Mouse (Mus musculus) lung, adult 18-20 months (tissue): Measurements from ENCODE around the gene Npw.

Source experiments
- DNase-seq, 2 experiments: peaks; one replicate each; pipeline ENCODE4 v3.0.0; 2022; ENCODE audit warnings: mixed read lengths in 2 of 2

Npw gene

DNA sequence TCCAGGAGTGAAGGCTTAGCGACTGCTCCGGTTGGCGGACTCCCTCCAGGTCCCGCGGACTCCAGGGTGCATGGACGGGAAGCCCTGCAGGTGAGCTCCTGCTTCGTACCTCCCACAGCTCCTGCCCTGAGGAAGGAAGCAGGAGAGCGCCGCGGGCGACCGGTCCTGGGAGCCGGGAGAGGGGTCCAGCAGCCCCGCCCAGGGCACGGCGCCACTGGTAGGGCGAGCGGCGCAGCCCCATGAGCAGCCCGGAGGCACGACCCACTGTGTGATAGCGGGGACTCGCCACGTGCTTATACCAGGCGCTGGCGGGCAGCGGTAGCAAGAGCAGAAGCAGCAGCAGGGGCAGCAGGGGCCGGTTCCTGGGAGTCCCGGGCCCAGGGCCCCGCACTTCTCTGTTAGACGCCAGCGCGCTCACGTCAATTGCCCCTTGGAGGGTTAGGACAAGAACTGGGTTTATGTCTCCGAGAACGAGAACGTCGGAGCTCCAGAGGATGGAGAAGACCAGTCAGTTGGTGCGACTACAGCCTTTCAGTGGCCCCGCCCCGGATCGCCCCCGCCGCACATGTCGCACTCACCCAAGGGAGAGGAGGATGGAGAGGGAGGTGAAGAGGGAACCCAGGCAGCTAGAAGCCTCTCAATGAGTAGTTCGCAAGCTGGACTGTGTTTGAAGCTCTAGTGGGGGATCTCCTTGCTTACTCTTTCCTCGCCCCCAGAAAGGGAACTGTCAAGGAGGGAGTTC is at the start of gene Npw:
Gene Npw, minus strand, starts transcription at position 441 of the 742 bp plus-strand sequence.
- peak; percentile 51 to 52 for DNase-seq

DNA sequence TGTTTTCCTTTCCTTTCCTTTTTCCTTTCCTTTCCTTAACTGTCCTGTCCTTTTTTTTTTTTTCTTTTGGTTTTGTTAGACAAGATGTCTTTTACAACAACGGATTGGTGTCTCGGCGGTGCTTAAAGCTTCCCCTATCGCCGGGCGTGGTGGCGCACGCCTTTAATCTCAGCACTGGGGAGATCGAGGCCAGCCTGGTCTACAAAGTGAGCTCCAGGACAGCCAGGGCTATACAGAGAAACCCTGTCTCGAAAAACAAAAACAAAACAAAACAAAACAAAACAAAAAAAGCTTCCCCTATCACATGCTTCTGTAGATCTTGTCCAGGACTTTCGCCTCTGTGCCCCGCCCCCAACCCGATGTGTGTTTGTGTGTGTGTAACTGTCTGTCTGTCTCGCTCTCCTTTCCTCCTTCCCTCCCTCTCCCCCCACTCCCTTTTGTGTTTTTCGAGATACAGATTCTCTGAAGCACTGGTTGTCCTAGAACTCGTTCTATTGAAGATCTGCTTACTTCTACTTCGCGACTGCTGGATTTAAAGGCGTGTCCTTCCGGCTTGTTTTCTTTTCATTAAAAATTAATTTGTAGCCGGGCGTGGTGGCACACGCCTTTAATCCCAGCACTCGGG is 49.7 kb upstream of the Npw start:
- no peak for DNase-seq

- peak; percentile 91 to 93 for DNase-seq
Observed at GRCm38 (mm10) chr17:24706982-24707800, 48.9 kb upstream of the Npw start, which contains the start of gene Tbl3. Gene Tbl3, minus strand, starts transcription at chr17:24707660.

GRCm38 (mm10) chr17:24705821-24706220 is 47.6 kb upstream of the Npw start:
- DNase-seq = no peak

- no peak for DNase-seq
Observed at GRCm38 (mm10) chr17:24701251-24701650, 43.0 kb upstream of the Npw start.

- DNase-seq = peak in 1 of 2 experiments; percentile 2
Observed at GRCm38 (mm10) chr17:24699473-24699872, 41.2 kb upstream of the Npw start.

DNA sequence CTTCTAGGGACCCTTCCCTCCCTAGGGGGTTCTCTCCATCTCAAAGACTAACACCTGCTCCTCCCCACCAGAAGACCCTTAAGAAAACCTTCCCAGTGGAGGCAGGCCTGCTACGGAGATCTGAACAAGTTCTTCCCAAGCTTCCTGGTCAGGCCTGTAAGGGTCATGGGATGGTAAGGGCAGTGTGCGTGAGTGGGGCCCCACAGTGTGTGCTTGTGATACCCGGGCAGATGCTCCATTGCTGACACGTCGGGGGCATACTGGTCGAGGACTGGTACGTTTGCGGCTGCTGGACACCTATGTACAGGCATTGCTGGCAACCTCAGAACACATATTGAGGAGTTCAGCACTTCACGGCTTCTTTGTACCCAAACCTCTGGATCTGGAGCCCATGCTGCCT is 40.5 kb upstream of the Npw start:
- no peak for DNase-seq

GRCm38 (mm10) chr17:24697985-24698384 is 39.7 kb upstream of the Npw start:
- peak in 1 of 2 experiments; percentile 8 for DNase-seq

- peak; percentile 87 to 91 for DNase-seq
Observed at GRCm38 (mm10) chr17:24696011-24696697, 37.9 kb upstream of the Npw start, which contains the start of the genes Gfer and Noxo1. Gene Gfer, minus strand, starts transcription at chr17:24696156. Gene Noxo1, plus strand, starts transcription at chr17:24696234.

DNA sequence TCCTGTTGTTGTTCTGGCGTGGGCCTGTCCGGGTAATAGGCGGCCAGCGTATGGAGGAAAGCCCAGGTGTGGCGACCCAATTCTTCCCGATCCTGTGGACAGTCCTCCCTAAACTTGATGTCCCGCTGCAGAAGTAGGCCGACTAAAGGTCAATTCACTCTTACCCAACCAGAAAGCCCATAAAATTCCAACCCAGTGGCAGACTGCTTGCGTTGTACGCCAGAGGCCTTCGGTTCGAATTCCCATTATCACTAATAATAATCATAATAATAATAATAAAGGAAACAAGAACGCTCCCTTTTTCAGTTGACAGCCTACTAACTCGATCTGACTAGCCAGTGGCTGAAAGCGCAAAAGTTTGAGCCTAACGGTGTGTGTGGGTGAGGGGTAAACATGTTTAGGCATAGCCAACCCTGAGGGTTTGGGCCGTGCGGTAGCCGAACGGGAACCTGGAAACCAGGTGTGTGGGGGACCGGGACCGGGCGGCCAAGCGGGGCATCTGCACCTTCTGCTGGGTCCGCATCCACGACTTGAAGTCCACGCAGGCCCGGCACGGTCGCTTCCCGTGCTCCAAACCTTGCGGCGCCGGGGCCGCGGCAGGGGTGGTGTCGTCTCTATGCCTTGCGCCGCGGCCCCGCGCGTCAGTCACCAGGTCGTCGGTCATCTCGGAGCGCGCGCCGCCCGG is 37.2 kb upstream of the Npw start:
- DNase-seq = no peak

DNA sequence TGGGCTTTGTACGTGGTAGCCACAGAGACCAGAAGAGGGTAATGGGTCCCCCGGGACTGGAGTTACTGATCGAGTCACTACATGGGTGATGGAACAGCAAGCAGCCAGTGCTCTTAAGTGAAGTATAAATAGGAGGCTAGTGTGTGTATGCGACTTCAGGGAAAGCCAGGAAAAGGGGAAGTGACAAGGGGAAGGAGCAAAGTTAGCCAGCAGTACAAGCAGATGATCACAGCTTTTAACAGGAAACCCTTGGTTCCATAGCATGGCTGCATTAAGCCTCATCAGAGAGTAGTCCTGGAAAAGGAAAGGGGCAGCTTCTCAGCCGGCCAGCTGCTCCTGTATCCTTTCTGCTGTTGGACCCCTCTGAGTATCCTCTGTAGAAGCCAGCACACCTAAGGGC is 34.1 kb upstream of the Npw start:
- DNase-seq = no peak

GRCm38 (mm10) chr17:24689251-24690081 is 31.2 kb upstream of the Npw start, which contains the start of gene Syngr3:
Gene Syngr3, minus strand, starts transcription at chr17:24689955.
- no peak for DNase-seq

DNA sequence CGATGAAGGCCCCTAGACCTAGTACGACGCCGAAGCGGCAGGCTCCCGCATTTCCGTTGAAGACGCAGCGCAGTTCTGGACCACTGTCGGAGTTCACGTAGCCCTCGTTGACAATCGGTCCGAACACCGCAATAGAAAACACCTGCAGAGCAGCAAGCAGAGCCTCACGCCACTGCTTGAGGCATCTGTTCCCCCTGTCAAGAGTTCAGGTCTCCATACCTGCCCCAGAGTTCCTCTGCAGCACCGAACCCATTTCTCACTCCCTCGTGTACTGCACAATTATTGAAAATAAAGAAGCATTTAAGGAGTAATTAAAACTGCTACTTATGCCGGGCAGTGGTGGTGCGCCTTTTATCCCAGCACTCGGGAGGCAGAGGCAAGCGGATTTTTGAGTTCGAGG is 29.3 kb upstream of the Npw start:
- no peak for DNase-seq

DNA sequence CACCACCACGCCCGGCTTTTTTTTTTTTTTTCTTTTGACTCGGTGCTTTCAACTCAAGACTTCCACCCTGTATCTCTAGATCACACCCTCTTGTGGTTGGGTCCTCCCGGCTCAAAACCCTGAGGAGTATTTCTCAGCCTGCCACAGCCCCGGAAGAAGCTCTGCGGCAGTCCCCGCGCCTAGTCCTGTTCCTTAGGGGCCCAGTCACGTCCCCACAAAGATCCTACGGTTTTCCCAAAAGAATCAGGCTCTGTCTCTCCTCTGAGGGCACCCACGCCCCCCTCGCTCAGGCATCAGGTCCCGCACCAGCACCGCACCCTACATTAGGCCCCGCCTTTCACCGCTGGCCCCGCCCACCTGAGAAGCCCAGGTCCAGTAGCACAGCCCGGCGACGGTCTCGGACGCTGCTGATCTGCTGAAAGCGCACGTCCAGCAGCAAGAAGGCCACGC is 28.9 kb upstream of the Npw start:
- DNase-seq = peak; percentile 72 to 75

GRCm38 (mm10) chr17:24686514-24686913 is 28.3 kb upstream of the Npw start:
- DNase-seq = peak; percentile 52 to 56

- no peak for DNase-seq
Observed at GRCm38 (mm10) chr17:24677500-24678080, 19.3 kb upstream of the Npw start.

DNA sequence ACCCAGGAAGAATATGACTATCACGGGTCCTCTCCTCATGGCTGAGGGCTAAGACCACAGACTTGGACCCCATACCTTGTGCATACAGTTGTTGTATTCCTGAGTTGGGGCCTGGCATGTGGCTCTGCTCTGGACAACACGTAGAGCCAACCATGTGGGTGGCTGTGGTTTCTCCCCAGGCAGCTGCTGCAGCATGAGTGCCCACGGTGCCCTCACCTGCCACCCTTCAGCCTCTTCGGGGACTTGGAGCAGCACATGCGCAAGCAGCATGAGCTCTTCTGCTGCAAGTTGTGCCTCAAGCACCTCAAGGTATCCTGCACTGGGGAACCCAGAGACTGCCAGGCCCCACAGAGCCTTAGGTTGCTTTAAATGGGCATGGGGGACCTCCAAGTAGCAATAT is 18.6 kb upstream of the Npw start:
- no peak for DNase-seq

DNA sequence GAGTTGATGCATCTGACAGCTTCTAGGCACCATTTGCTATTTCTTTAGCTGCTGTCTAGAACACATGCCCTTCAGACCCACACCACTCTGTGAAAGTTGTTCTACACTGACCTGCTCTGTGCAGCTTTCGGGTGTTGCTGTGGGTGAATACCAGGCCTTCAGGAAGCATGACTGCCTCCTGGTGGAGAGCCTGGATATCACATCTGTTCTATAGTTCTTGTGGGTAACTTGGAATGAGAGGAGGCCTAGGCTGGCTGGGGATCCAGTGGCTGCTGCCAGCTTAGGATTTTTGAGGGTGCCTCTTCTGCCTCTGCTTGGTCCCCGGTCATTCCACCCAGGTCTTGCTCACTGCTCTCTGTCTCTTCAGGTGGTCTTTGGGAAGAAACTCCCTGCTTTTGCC is 17.9 kb upstream of the Npw start:
- peak; percentile 52 to 74 for DNase-seq

DNA sequence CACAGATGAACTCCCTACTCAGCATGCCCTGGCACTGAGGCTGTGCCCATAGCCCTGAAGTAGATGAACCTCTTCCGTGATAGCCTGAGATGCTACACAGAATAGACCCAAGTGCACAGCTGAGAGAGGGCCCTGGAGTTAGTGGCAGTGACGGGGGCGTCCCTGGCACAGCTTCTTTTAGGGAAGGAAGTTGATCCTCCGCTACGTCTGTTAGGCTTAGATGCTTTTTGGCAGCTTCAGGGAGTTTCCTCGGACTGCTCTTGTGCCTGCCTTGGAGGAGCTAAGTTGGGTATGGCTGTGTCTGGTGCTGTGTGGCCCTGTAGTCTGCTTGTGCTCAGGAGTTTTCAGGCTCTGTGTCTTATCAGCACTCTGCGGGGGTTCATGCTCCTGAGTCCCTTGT is 16.0 kb upstream of the Npw start:
- no peak for DNase-seq

DNA sequence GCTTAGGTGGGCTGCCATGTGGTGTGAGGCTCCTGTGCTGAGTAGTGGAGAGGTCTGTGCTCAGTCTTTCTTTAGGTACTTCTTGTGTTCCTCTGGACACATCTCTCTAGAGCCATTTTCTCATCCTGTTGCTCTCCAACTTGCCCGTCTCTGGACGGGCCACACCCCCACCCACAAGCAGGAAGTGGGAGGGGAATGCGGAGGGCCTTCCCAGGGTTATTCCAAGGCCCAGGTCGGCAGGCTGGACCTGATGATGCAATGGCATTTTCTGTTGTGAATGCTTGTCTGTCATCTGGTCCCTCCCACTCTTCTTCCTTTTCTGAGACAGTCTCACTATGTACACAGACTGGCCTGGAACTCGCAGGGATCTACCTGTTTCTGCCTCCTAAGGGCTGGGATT is 13.9 kb upstream of the Npw start:
- DNase-seq = peak; percentile 79 to 88

GRCm38 (mm10) chr17:24671346-24671745 is 13.1 kb upstream of the Npw start:
- no peak for DNase-seq
